Mouse (Mus musculus): ENCODE data around the gene Cpa5.

Cpa5 gene

DNA sequence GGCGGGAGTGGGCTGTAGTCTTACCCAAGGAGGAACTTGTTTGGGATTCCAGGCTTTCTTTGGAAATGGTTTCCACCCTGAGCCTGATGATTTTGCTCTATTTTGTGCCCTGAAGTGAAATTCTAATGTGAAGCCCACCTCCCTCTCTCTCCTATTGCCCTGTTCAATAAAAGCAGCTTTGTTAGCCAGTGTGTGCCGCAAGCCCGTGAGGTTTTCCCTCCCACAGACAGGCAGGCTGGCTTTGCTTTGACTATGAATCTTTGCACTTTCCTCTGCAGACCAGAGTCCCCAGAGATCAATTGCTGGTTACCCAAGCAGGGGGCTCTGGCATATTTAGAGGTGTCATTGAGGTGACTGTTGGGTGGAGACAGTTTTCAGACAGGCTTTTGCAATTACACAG is 33.7 kb downstream of the Cpa5 start:
- DNase-seq (ENCODE audit: low spot score in 2 of 2), result no peak

DNA sequence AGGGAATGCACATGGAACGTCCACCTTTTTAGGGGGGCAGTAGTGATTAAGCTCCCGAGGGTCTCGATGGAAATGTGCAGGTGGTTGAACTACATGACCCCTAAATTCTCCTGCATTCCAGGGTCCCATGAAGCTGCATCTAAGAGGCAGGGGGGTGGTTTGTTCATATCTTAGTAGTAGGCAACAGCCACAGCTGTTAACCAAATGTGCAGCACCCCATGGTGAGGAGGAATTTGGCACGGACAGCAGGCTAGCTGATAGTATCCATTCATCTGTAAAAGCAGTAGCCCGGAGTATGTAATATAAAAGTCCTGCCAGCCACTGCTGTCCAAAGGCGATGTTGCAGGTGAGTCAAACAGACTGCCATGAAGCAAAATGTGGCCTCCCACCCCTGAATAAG is 34.6 kb downstream of the Cpa5 start:
- DNase-seq (ENCODE audit: low spot score in 2 of 2), result no peak

DNA sequence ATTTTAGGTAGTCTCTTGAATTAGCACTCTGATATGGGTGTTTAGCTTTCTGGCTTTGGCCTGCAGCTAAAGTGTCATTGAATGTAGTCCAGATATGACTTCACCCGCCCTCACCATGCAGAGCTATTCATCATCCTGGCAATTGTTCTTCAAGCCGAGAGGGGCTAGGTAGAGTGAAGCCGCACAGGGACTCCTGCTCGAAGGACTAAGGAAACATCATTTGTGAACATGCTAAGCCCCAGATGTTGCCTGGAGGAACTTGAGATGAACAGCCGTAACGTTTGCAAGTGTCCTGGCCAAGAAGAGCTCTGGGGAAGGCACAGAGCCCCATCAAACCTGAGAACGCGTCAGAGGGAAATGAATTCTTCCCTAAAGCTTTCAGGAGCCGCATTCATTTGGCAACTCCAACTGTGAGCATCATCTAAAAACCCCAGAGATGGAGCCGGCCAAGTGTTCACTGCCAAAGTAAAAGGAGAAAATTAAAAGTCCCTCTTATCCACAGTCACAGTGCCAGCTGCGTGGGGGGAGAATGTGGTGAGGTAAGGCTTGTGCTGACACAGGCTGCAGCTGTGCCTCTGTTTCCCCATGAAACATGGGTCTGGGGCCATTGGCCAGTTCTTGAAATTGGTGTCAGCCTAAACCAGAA is 39.0 kb downstream of the Cpa5 start:
- DNase-seq (ENCODE audit: low spot score in 2 of 2), result no peak

DNA sequence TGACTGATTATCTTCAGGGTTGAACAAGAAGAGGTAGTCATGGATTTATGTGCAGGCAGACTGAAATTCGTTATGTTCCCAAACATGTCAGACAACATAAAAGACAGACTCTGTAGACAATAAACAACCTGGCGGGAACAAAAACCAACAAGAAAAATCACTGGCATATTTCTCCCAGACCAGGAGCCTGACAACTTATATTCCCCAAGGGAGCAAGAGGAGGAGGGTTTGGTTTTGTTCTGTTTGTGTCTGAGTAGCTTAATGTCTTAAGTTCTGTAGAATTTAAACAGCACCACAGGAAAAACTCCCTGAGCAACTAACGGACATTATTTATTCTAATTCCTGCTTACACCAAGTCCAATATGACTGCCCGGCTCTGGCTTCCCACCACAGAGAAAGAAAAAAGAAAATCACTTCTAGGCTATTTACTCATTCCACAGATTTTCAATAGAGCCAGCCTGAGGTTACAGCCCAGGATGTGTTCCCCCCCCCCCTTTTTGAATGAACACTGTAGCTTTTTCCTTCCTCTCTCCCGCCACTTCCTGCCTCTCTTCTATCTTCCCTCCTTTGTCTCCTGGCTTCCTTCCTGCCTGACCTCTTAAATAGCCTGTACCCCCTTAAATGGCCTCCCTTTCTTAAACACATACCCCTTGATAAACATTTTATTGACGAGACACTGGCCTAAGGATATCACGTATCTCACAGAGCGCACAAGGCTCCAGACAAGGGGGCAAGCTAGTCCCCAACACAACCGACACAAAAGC is 41.8 kb downstream of the Cpa5 start:
- DNase-seq (ENCODE audit: low spot score in 2 of 2), result no peak

DNA sequence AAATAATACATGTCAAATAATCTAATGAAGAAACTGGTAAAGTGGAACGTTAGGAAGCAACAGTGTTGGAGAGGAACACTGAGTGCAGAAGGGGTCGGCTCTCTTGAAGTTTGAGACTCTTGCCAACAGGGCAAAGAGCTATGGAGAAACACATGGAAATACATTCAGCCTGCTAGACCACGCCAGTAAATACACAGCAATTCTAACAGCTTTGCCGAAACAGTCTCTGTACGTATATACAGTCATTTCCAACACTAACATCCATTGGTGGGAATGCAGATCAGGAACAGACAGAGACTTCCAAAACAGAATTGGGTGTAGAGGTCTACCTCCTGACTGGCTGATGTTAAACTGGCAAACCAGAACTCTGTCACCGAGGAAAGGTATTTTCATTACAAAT is 42.7 kb downstream of the Cpa5 start:
- DNase-seq (ENCODE audit: low spot score in 2 of 2), result no peak

DNA sequence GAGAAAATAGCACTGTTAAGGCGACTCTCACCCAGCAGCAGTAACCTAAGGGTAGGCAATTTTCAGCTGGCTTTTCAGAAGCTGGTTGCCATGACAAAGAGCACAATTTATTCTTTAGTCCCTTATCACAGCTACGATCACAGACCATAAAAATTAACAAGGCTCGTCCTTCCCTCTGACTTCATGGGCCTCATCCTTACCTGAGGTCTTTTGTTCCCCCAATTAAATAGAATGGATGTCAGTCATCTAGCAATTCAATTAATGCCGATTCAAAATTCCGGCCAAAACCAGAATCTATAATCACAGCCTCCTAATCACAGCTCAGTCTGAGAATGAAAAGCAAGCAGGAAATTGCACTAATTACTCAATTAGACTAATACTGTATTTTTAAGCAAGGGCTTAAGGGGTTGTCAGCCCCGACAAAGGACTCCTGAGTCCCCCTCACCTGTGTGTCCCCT is 43.6 kb downstream of the Cpa5 start:
- DNase-seq (ENCODE audit: low spot score in 2 of 2), result no peak

DNA sequence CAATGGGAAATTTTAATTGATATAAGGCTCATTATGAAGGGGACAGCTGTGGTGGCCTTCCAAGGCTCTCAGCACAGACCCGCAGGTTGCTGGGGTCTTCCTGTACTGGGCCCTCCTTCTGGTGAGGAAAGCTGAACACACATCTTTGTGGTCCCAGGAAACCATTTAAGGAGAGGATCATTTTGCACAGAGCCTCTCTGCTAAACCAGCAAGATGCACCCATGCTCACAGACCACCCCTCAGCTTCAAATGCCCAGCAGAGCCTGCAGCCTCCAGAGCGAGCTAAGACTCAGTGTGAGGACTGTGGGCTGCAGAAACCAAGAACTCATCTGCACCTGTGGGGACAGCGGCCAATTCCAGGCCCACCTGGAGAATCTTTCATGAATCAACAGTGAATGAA is 44.1 kb downstream of the Cpa5 start:
- DNase-seq (ENCODE audit: low spot score in 2 of 2), result no peak

DNA sequence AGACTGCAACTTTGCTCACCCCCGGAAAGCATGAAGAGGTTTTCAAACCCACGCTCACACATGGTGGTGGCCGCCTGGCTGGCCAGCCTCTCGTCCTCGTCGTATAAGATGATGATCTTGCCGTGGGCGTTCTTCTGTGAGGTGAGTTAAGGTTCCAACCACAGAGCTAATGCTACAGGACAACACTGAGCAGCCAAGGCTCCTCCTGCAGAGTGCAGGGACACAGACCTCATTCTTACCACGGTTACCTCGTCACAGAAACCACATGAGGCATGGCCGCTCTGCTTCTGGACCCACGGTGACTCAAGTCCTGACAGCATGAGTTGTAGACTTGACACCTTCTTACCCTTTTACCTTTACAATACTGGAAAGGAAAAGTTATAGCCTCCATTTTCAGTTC is 46.5 kb downstream of the Cpa5 start:
- DNase-seq (ENCODE audit: low spot score in 2 of 2), result no peak

DNA sequence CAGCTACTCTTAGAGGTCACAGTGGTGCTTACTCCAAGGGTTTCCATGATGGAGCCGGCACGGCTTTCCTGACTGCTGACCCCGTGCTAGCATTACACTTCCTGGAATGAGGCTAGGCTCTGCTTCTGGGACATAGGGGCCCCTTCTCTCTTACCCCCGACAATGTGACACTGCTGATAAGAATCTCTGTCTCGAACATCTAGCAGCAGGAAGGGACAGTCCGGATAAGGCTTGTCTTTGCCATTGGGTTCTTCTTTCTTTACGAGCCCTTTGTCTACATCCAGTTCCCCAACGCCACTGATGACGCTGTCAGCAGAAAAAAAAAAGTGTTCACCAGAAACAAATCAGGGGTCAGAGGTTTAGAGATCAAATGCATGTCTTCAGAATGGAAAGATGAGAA is 47.8 kb downstream of the Cpa5 start:
- DNase-seq (ENCODE audit: low spot score in 2 of 2), result no peak

DNA sequence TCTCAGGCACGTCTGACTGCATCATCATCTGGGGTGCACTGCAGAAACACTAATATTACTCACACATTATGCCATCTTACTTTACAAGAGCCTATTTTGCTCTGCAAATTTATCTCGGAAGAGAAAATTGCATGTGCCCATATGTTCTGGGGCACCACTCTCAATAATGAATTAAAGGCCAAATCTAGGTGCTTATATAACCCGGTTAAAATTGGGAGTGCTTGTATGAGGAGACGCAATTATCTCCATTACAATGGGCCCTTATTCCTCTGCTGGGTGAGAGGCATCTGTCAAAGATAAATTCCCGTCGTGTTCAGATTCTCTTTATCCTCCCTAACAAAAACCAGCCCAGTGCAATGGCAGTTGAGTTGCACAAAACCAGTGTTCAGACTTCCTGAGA is 54.0 kb downstream of the Cpa5 start:
- DNase-seq (ENCODE audit: low spot score in 2 of 2), result no peak

DNA sequence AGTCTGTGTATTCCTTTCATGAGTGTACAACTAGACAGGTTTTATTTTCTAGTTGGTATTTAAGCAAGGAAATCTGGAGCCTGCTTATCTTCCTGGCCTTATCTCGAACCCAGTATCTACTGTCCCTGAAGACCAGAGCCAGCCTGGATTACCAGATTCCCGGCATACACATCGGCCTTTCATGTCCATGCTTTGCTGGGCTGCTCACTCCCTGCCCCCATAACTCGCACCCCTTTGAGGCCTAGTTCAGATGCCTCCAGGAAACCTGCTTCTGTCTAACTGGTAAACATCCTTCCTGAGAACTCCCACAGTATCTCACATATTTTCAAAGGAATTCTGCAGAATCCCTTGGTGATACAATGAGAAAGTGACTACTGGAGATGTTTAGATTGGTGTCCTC is 54.5 kb downstream of the Cpa5 start:
- DNase-seq (ENCODE audit: low spot score in 2 of 2), result no peak

DNA sequence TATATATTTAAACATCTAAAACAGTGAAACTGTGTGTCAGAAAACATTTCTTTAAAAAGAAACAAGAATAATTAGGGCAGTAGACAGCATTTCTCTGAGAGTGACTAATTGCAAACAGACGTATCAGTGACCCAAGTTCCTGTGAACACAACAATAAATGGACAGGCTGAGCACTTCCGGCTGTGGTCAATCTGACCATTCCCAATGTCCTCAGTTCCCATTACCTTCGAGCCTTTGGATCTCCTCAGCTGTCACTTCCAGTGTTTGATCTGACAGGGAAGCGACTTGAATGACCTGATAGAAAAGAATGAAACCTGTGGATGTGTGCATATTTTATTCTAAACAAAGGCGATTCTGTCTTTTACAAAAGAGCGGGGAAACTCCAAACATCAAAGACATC is 55.2 kb downstream of the Cpa5 start:
- no peak for DNase-seq (ENCODE audit: low spot score in 2 of 2)

DNA sequence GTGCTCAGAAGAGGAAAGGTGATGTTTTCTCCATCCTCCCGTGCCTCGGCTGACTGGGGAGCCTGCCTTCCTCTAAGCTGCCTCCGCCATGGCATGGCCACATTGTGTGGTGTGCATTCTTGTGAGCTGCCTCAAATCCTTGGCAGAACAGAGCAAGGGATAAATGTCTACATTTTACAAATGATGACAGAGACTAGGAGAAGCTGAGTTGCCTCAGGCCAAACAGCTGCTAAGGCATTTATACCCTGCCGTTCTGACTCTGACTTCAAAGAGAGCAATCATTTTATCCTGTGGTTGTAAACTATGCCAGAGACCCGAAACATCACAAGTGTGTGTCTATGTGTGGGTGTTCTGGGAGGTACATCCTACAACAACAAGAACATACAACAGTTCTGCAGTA is 56.8 kb downstream of the Cpa5 start:
- DNase-seq (ENCODE audit: low spot score in 2 of 2), result no peak

DNA sequence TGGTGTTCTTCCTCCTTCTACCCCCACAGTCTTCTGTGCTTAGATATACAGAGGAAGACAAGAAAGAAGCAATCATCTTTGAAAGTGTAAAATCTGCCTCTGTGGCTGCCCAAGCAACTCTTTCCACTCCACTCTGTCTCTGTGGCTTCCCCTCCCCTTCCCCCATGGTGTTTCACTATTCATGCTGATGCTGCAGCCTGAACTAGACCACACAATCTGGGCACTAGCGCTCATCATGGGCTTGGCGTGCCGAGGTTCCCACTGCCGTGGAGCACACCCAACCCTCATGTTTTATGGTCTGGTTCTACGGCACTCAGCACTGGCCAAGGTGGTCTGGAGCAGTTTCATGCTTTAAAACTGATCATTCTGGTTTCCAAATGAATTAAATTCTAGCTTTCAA is 60.9 kb downstream of the Cpa5 start:
- DNase-seq (ENCODE audit: low spot score in 2 of 2), result no peak

DNA sequence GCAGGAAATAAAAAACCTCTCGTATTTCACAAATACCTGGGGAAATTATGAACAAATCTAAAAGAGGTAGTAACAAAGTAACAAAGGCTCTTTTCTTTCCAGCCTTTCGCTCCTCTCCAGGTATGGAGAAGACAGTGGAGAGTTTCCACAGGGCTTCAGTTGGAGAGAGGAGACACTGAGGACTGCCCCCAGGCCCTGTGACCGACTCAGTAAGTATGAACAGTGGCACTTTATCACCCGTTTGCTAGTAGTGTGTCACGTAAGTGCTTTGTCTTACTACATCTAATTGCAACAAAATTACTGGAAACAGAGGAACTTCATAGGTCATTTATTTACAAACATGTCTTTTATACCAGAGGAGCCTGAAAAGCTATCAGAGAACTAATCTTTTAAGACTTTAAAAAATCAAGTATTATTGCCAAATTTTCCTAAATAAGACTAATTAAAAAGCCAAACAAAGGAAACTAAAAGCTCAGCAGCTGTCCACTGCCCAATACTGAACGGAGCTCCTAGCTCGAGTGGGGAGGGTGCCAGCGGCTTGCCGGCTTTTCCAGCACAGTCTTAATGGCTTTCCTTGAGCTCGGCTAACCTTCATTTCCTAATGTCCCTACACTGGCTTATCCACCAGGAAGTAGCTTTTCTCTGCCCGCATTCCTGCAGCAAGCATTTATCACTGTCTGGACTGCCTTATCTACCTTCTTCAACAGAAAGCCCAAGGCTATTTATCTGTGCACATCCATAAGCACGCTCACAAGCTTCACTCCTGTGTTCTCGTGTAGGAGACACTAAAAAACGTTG is 63.2 kb downstream of the Cpa5 start:
- no peak for DNase-seq (ENCODE audit: low spot score in 2 of 2)

DNA sequence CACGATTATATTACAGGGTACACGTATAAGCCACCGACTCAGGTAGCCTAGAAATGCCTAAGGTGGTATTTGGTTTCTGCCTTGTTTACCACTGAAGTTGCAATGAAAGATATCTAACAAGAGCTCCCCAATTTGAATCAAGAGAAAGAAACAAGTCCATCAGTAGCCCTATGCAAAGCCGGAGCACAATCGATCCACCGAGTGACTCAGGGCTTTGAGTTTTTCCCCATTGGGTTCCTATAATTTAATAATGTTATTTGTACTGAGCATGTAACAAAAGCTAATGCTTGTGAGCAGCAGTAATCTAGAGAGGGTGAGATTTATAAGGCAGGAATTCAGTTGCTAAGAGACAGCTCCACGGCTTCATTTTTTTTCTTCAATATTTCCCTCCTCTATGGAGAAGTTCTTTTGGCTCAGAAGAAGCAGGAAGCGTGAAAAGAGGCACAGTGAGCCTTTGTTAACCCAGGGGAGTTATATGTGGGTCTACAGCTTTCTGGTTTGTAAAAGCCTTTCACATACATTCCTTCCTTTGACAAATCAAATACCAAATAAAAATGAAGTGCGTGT is 64.0 kb downstream of the Cpa5 start:
- DNase-seq (ENCODE audit: low spot score in 2 of 2), result no peak

DNA sequence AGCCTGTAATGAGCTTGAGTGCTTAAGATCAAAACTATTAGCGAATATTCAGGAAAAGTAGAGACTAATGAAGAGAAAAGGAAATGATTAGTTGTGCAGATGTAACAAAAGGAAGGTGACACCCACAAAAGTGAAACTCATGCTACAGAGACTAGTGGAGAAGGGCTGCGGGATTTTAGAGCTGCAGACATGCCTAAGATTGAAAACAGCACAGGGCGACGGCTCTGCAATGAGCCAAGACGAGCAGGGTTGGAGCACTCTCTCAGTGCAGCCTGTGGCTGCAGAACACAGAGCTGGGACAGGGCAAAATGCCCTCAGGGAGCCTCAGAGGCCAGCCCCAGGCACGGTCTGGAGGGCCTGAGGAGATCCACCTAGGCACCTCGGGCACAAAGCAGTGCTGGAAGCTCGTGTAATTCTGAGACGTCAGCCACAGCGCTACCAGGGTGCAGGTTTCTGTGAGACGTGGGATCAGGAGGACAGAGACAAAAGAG is 64.5 kb downstream of the Cpa5 start:
- no peak for DNase-seq (ENCODE audit: low spot score in 2 of 2)

DNA sequence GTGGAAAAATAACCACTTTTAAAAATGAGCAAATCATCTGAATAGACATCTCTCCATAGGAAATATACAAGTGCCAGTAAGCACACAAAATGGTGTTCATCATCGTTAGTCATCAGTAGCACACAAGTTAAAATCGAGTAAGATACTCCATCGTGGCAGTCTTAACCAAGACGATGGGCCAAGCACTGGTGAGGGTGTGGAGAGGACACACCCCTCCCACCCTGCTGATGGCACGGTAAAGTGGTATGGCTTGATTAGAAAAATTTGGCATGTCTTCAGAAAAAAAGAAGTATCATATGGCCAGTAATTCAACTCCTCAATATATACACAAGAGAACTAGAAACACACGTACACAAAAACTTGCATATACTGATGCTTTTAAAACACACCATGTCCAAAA is 65.7 kb downstream of the Cpa5 start:
- DNase-seq (ENCODE audit: low spot score in 2 of 2), result no peak

DNA sequence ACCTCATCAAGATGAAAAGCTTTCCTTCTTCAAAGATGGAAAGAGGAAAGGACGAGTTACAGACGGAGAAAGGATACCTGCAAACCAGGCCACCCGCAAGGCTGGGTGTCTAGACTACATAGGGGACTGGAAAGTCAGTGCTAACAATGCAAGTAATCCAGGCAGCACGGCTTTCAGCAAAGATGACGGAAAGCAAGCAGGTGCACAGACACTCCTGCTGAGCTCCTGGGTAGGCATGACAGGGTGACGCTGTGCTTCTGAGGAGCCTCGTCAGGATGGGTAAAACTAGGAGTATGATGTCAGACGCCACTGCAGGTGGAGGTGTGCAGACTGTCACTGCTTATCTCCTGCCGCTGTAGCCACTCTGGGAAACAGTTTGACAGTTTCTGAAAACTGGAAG is 66.8 kb downstream of the Cpa5 start:
- no peak for DNase-seq (ENCODE audit: low spot score in 2 of 2)

DNA sequence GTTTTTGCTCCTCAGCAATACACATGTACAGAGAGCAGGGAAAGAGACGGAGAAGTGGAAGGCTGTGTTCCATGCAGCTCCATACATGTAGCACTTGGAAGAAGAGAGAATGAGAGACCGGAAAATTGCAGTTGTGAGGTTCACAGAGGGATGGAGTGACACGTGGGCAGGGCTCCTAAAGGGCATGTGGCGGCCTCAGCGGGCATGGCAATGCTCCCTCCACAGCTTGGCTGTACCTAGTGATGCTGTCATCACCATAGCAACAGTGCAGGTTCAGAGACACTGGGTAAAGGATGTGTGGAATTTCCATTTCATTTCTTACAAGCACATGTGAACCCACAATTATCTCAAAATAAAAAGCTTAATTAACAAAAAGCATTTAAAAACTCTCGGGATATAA is 67.7 kb downstream of the Cpa5 start:
- DNase-seq (ENCODE audit: low spot score in 2 of 2), result no peak

DNA sequence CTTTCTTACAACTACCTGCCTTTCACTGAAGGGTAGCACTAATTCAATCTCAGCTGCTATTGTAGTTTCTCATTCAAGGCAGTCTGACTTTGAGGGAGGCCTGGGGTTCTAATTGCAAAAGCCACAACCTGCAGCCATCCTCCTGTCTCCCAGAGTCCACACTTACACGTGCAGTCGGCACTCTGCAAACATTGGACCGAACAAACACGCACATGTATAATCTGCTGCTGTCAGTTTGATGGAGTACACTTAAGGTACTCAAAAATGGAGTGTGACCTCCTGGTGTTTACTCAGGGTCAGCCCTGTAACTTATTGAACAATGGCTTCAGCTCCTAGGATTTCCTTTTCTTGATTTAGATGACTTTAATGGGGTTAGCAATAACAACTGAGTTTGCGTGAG is 68.8 kb downstream of the Cpa5 start:
- no peak for DNase-seq (ENCODE audit: low spot score in 2 of 2)

DNA sequence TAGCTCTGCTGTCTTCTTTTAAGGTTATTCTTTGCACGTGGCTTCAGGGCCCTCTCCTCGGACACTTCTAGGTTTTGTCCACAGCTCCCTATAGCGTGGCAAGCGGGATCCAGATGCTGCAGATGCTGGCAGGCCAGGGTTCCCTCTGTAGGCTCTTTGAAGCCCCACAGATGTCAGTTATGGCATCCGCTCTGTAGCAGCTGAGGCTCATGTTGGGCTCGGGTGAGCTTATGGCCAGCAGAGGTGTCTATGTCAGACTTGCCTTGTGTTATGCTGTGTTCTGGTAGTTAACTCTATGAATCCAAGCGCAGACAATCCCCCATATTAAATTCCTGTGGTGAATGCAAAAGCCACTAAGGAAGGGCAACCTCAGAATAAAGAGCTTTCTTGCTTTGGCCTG is 69.6 kb downstream of the Cpa5 start:
- no peak for DNase-seq (ENCODE audit: low spot score in 2 of 2)
